Mouse (Mus musculus): ENCODE results near the gene Gm47995. TPM values are rescaled to one million over a fixed set of nuclear protein-coding genes. Genes with fewer than 3 reads are reported as not detected.
A peak's percentile ranks its signal among the peaks of the same experiment; 100 is the strongest.

Gene Gm47995
- polyA plus RNA-seq, 1 experiment from 2014 or later: not detected

- Histone ChIP-seq H3K27me3 (ENCODE audit: control insufficient read depth, insufficient read depth, low read length) (no peaks in the 10 kb centered on the region), H3K4me1 (ENCODE audit: control insufficient read depth, insufficient read depth, low read length) (no peaks in the 10 kb centered on the region), H3K27ac (replicated peaks; ENCODE audit: low read depth, low read length) (no peak overlapping the region), H3K4me2 (ENCODE audit: low read depth, severe bottlenecking) (no peak overlapping the region), H3K4me3 (ENCODE audit: low read depth, low read length) (no peak overlapping the region), H3K36me3 (ENCODE audit: control insufficient read depth, insufficient read depth, low read length) (no peaks in the 10 kb centered on the region), H3K9me3 (ENCODE audit: control insufficient read depth, low read length) (no peaks in the 10 kb centered on the region), H3K9ac (ENCODE audit: low read length) (no peak overlapping the region)
- ATAC-seq (ENCODE audit: insufficient number of reproducible peaks, low FRiP score, low TSS enrichment, low read depth): no peak
- WGBS: 92% methylated on average over 2 of the region's 2 CpGs
- DNase-seq (ENCODE audit: low spot score): no peak
Observed at GRCm38 (mm10) chr1:151158857-151159510, 39.3 kb upstream of the Gm47995 start.

DNA sequence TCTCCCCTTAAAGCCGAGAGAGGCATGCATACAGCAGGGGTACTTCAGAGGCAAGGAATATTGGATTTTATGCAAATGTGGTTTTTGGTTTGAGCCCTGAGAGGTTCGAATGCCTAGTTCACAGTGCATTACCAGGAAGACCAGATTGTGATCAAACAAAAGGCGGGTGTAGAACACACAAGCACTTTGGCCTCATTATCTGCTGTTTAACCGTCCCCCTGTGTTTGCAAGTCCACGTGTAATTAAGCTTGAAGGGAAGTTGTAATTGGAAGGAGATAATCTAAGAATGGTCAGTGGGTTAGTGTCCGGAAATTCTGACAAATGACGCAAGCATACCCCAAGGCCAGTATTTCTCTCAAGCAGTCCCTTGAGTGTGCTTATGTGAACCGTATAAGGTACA, 32.2 kb upstream of the Gm47995 start:
- no peak overlapping the region for H3K4me2 ChIP-seq (ENCODE audit: low read depth, severe bottlenecking)
- H3K4me3 ChIP-seq (ENCODE audit: low read depth, low read length): no peak overlapping the region
- no peak overlapping the region for H3K9ac ChIP-seq (ENCODE audit: low read length)
- no peak for ATAC-seq (ENCODE audit: insufficient number of reproducible peaks, low FRiP score, low TSS enrichment, low read depth)
- DNase-seq (ENCODE audit: low spot score): no peak
- 0 out of 2 replicates have a peak, but pooled peaks cover 3% of the 10 kb centered on the region for H3K4me1 ChIP-seq (ENCODE audit: control insufficient read depth, insufficient read depth, low read length)
- no peaks in the 10 kb centered on the region for H3K9me3 ChIP-seq (ENCODE audit: control insufficient read depth, low read length)
- H3K27me3 ChIP-seq (ENCODE audit: control insufficient read depth, insufficient read depth, low read length): no peaks in the 10 kb centered on the region
- H3K27ac ChIP-seq (replicated peaks; ENCODE audit: low read depth, low read length): no peak overlapping the region
- WGBS: 33% methylated on average over 8 of the region's 8 CpGs
- no peaks in the 10 kb centered on the region for H3K36me3 ChIP-seq (ENCODE audit: control insufficient read depth, insufficient read depth, low read length)

DNA sequence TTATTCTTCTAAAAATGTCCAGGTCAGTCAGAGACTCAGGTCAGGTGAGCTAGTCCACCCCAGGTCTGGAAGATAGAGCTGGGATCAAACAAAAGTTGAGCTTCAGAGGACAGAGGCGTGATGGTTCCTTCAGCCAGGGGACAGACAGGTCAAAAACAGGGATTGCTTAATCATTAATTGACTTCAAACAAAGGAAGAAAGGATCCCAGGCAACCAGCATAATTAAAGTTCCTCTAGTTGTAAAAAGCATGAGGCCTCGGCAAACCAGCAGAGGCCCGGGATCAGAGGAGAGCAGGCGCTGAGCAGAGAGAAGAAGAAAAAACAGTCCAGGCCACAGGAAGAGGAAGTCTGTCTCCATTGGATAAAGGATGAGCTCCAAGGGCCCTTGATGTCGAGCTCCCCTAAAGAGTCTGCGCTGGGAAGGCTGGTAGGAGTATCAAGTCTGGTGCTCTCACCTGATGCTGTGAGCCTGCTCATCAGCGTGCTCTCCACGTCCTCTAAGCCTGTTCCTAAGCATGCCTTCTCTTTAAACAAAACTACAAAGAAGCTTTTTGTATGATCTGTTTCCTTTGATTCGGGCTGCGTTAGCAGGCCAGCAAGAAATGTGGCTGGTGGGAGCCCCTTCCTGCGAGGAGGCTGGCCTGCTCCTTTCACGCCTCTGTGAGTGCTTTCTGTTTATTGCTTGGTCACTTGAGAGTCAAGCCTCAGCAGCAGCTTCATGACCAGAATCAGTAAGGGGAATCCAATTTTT, 30.8 kb upstream of the Gm47995 start:
- no peak for ATAC-seq (ENCODE audit: insufficient number of reproducible peaks, low FRiP score, low TSS enrichment, low read depth)
- 18% methylated on average over 12 of the region's 12 CpGs for WGBS
- no peak overlapping the region for H3K4me3 ChIP-seq (ENCODE audit: low read depth, low read length)
- no peak overlapping the region for H3K4me2 ChIP-seq (ENCODE audit: low read depth, severe bottlenecking)
- H3K9me3 ChIP-seq (ENCODE audit: control insufficient read depth, low read length): no peaks in the 10 kb centered on the region
- no peaks in the 10 kb centered on the region for H3K27me3 ChIP-seq (ENCODE audit: control insufficient read depth, insufficient read depth, low read length)
- 0 out of 2 replicates have a peak, but pooled peaks cover 3% of the 10 kb centered on the region for H3K4me1 ChIP-seq (ENCODE audit: control insufficient read depth, insufficient read depth, low read length)
- H3K36me3 ChIP-seq (ENCODE audit: control insufficient read depth, insufficient read depth, low read length): no peaks in the 10 kb centered on the region
- H3K27ac ChIP-seq (replicated peaks; ENCODE audit: low read depth, low read length): no peak overlapping the region
- no peak overlapping the region for H3K9ac ChIP-seq (ENCODE audit: low read length)
- peak; percentile 25 for DNase-seq (ENCODE audit: low spot score)

DNA sequence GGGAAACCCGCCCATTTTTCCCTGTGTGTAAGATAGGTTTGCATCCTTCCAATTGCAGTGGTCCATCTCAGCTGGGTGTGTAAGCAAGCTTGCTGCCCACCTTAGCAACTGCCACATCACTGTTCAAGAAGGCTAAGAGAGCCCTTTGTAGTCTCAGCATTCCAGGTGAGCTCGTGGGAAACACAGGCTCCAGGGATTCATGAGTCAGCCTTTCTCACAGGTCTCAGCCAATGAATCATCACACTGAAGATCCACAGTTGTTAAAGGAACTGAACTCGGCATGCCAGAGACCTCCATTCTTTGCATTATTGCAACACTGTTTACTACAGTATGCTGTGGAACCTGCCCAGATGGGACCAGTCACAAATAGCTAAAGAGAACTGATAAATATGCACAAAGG, 29.6 kb upstream of the Gm47995 start:
- DNase-seq (ENCODE audit: low spot score) (no peak), ATAC-seq (ENCODE audit: insufficient number of reproducible peaks, low FRiP score, low TSS enrichment, low read depth) (no peak)
- WGBS: 66% methylated on average over 3 of the region's 3 CpGs
- Histone ChIP-seq H3K4me1 (ENCODE audit: control insufficient read depth, insufficient read depth, low read length) (0 out of 2 replicates have a peak, but pooled peaks cover 3% of the 10 kb centered on the region), H3K36me3 (ENCODE audit: control insufficient read depth, insufficient read depth, low read length) (no peaks in the 10 kb centered on the region), H3K27me3 (ENCODE audit: control insufficient read depth, insufficient read depth, low read length) (no peaks in the 10 kb centered on the region), H3K27ac (replicated peaks; ENCODE audit: low read depth, low read length) (no peak overlapping the region), H3K4me2 (ENCODE audit: low read depth, severe bottlenecking) (no peak overlapping the region), H3K9ac (ENCODE audit: low read length) (no peak overlapping the region), H3K4me3 (ENCODE audit: low read depth, low read length) (no peak overlapping the region), H3K9me3 (ENCODE audit: control insufficient read depth, low read length) (no peaks in the 10 kb centered on the region)

DNA sequence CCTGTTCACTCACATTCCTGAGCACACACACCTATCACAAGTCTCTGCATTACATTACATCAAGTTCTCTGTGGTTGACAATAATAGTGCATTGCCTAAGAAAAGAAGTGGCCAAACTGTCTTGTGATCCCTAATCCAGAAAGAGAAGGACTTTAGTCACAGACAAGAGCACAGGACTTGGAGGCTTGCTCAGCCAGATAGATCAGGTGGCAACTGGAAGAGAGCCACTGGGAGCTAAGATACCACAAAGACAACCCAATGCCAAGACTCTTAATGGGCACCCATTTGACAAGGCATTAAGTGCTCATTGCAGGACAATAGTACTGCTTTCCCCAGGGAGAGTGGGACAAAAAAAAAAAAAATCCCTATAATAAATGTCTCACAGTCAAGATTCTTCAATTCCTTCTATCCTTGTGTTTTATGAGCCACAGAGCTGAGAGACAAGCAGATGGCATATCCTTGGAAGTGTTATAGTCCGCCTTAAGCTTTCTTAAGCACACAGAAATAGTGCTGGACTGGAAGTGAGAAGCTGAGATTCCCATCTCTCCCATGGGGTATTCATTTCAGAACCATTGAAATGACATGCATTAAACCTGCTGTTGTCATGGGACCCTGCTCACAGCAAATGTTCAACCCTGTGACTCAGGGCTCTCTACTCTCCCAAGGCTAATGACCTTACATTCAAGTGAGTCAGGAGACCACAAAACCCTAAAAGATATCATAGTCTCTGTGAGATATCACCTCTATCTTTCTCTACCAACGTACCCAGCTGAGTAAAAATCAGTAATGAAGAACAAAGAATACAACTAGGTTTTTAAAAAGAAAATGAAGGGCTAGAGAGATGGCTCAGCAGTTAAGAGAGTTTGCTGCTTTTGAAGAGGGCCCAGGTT, 26.4 kb upstream of the Gm47995 start:
- H3K9me3 ChIP-seq (ENCODE audit: control insufficient read depth, low read length): no peaks in the 10 kb centered on the region
- WGBS: 84% methylated on average over 2 of the region's 2 CpGs
- no peak overlapping the region for H3K4me2 ChIP-seq (ENCODE audit: low read depth, severe bottlenecking)
- H3K36me3 ChIP-seq (ENCODE audit: control insufficient read depth, insufficient read depth, low read length): no peaks in the 10 kb centered on the region
- H3K9ac ChIP-seq (ENCODE audit: low read length): no peak overlapping the region
- H3K4me1 ChIP-seq (ENCODE audit: control insufficient read depth, insufficient read depth, low read length): 0 out of 2 replicates have a peak, but pooled peaks cover 3% of the 10 kb centered on the region
- H3K4me3 ChIP-seq (ENCODE audit: low read depth, low read length): no peak overlapping the region
- H3K27ac ChIP-seq (replicated peaks; ENCODE audit: low read depth, low read length): no peak overlapping the region
- ATAC-seq (ENCODE audit: insufficient number of reproducible peaks, low FRiP score, low TSS enrichment, low read depth) (no peak), DNase-seq (ENCODE audit: low spot score) (no peak)
- H3K27me3 ChIP-seq (ENCODE audit: control insufficient read depth, insufficient read depth, low read length): no peaks in the 10 kb centered on the region

DNA sequence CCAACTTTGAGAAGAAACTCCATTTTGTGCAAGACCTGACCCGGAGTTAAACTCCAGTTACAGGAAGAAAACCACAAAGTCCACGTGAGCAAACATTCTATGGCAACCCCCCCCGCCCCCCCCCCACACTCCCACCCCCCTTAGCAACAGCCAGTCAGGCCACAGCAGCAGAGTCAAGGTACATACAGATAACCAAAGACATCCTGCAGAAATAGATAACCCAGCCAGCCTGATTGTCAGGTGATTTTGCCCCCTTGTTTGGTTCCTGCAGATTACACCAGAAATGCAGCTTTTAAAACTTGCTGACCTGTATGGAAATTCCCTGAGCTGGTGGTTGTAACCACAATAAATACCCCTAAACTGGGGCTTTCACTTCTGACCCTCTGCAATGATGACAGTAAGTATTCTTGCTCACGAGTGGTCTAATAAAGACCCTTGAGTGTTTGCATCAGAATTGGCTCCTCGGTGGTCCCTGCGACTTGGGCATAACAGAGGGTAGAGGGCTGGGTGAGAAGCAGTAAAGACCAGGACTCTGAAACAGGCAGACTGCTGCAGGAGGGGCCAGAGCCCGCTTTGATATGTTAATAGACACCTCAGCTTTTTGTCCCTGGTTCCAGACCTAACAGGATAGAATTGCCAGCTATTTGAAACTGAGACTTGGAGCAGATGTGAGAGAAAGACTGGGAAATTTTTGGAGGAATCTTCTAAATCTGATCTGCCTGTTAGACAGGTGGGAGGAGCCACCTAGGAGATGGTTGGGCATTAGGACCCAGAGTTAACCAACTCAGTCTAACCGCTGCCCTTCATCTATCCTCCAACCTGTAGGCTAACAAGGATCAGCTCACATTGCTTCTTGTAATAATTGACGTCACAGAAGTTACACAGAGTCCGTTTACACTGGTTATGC, 21.0 kb upstream of the Gm47995 start:
- Histone ChIP-seq H3K4me2 (ENCODE audit: low read depth, severe bottlenecking) (peak overlapping the region; percentile 42), H3K9ac (ENCODE audit: low read length) (no peak overlapping the region), H3K4me1 (ENCODE audit: control insufficient read depth, insufficient read depth, low read length) (0 out of 2 replicates have a peak, but pooled peaks cover 2% of the 10 kb centered on the region), H3K27me3 (ENCODE audit: control insufficient read depth, insufficient read depth, low read length) (no peaks in the 10 kb centered on the region), H3K27ac (replicated peaks; ENCODE audit: low read depth, low read length) (no peak overlapping the region), H3K4me3 (ENCODE audit: low read depth, low read length) (peak overlapping the region; percentile 20; the same call in 1 of the 2 replicates), H3K9me3 (ENCODE audit: control insufficient read depth, low read length) (no peaks in the 10 kb centered on the region), H3K36me3 (ENCODE audit: control insufficient read depth, insufficient read depth, low read length) (no peaks in the 10 kb centered on the region)
- peak; percentile 38 for DNase-seq (ENCODE audit: low spot score)
- WGBS: 16% methylated on average over 10 of the region's 10 CpGs
- ATAC-seq (ENCODE audit: insufficient number of reproducible peaks, low FRiP score, low TSS enrichment, low read depth): peak; percentile 84; the same call in 1 of the 2 replicates

- H3K4me2 ChIP-seq (ENCODE audit: low read depth, severe bottlenecking): peak overlapping the region; percentile 42
- DNase-seq (ENCODE audit: low spot score) (no peak), ATAC-seq (ENCODE audit: insufficient number of reproducible peaks, low FRiP score, low TSS enrichment, low read depth) (no peak; the same call in 1 of the 2 replicates)
- 0 out of 2 replicates have a peak, but pooled peaks cover 2% of the 10 kb centered on the region for H3K4me1 ChIP-seq (ENCODE audit: control insufficient read depth, insufficient read depth, low read length)
- peak overlapping the region; percentile 20; the same call in 1 of the 2 replicates for H3K4me3 ChIP-seq (ENCODE audit: low read depth, low read length)
- H3K36me3 ChIP-seq (ENCODE audit: control insufficient read depth, insufficient read depth, low read length): no peaks in the 10 kb centered on the region
- H3K27me3 ChIP-seq (ENCODE audit: control insufficient read depth, insufficient read depth, low read length): no peaks in the 10 kb centered on the region
- WGBS: 14% methylated on average over 4 of the region's 4 CpGs
- no peak overlapping the region for H3K27ac ChIP-seq (replicated peaks; ENCODE audit: low read depth, low read length)
- no peak overlapping the region for H3K9ac ChIP-seq (ENCODE audit: low read length)
- H3K9me3 ChIP-seq (ENCODE audit: control insufficient read depth, low read length): no peaks in the 10 kb centered on the region
Observed at GRCm38 (mm10) chr1:151177937-151178271, 20.3 kb upstream of the Gm47995 start.

Measured in limb, embryonic 11.5 days (tissue).